23 mouse cellular contexts compared by ENCODE assay signal in the genomic region with DNA sequence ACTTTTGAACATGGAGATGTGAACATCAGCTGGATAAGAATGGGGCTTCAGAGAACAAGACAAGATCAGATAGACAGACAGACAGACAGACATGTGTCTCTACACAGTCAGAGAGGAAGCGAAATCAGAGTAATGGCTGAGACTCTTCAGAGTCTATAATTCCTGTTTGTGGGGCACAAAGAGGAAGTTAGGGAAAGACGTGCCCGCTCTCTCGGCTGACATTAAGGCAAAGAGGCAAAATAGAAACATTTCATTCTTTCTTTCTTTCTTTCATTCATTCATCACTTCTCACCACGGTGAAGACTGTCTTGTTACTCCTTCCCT. TPM values are rescaled to one million over a fixed set of nuclear protein-coding genes. Genes with fewer than 3 reads are reported as not detected.
DNase-seq lines count a peak whose midpoint lies in the region; ATAC-seq and TF ChIP-seq lines count a peak whose summit lies in the region.
"Had no signal": no experiment of that assay in that cellular context is flagged by ENCODE, and none has a peak within 500 bp of the region (broad histone marks: within the 10 kb centered on the region; RNA-seq: fewer than 3 reads in every experiment).

No protein-coding gene starts in this region.

- 88% methylated on average over 5 of the region's 5 CpGs for WGBS in kidney, adult 2 months

- ATAC-seq in megakaryocyte, adult 5-6 weeks (ENCODE audit: poor library complexity, severe bottlenecking) = peak; percentile 46
- ATAC-seq: intestine, embryonic 16.5 days; midbrain, embryonic 15.5 days had no signal

- H3K27me3 ChIP-seq in kidney, adult 2 months (replicated peaks; ENCODE audit: control insufficient read depth, insufficient read depth, low read length) = no peaks in the 10 kb centered on the region
- H3K27me3 ChIP-seq: embryonic facial prominence, embryonic 15.5 days; limb, embryonic 12.5 days; liver, embryonic 15.5 days; midbrain, embryonic 15.5 days had no signal

- peak overlapping the region; percentile 19; the same call in 1 of the 2 replicates for H3K27ac ChIP-seq in kidney, adult 2 months (ENCODE audit: insufficient read depth, low read depth, low read length)
- H3K27ac ChIP-seq: embryonic facial prominence, embryonic 15.5 days; forebrain, embryonic 10.5 days; hindbrain, embryonic 14.5 days; kidney, postnatal 0 days; left cerebral cortex, adult 2 months; limb, embryonic 12.5 days; liver, embryonic 15.5 days; midbrain, embryonic 15.5 days had no signal

- peaks cover 3% of the 10 kb centered on the region; the same call in 1 of the 2 replicates for H3K4me1 ChIP-seq in kidney, adult 2 months (ENCODE audit: control insufficient read depth, insufficient read depth, low read length)
- H3K4me1 ChIP-seq: limb, embryonic 12.5 days had no signal

- TF ChIP-seq POLR2A in kidney, adult 2 months (IDR thresholded peaks at IDR 0.05; ENCODE audit: low read depth, low read length) = no peak

- TF ChIP-seq CTCF in kidney, adult 2 months (conservative IDR thresholded peaks at IDR 0.05; ENCODE audit: insufficient read depth, insufficient read length, low read depth, low read length) = no peak

- H3K4me3 ChIP-seq in kidney, adult 2 months (ENCODE audit: insufficient read depth, low read depth, low read length) = no peak overlapping the region
- H3K4me3 ChIP-seq: embryonic facial prominence, embryonic 15.5 days; forebrain, embryonic 10.5 days; left cerebral cortex, adult 2 months; limb, embryonic 12.5 days; liver, embryonic 15.5 days; midbrain, embryonic 15.5 days had no signal

- H3K36me3 ChIP-seq in kidney, adult 2 months (ENCODE audit: control insufficient read depth, insufficient read depth, low read length) = no peaks in the 10 kb centered on the region
- H3K36me3 ChIP-seq: embryonic facial prominence, embryonic 15.5 days; limb, embryonic 12.5 days; liver, embryonic 15.5 days; midbrain, embryonic 15.5 days had no signal

- no peak for DNase-seq in kidney, adult 2 months
- no peak for DNase-seq in kidney, postnatal 4 days
- peak; percentile 28 for DNase-seq in 416B (ENCODE audit: low read depth)
- DNase-seq in brain, adult 2 months (ENCODE audit: low read depth, low spot score) = peak; percentile 18
- no peak for DNase-seq in kidney, adult 18-20 months
- no peak for DNase-seq in cerebellum, adult 11 months
- DNase-seq: cerebellum, adult 8-10 months; embryo, embryonic 11 days; gastrocnemius, postnatal 14 days; heart, postnatal 14 days; right cerebral cortex, adult 18-20 months; spleen, adult 18-20 months; thymus, postnatal 36 days had no signal

RNA-seq across cellular contexts. Expression of a gene that starts 4.4 kb away (rescaled TPM):
- polyA plus RNA-seq in kidney, adult 2 months (2012; rRNA removed) = 15.8 and 19.1 TPM in 2 replicates
- 43.5 and 46.9 TPM in 2 replicates for total RNA-seq in megakaryocyte, adult 5-6 weeks (2015)
- 73.9 and 77.0 TPM in 2 replicates for total RNA-seq in megakaryocyte, adult 5-6 weeks (2017)

RNA-seq across cellular contexts. Expression of a gene that starts 48.4 kb away (rescaled TPM):
- 71.7 and 83.4 TPM in 2 replicates for polyA plus RNA-seq in kidney, adult 2 months (2012; rRNA removed)
- total RNA-seq in megakaryocyte, adult 5-6 weeks (2015) = 265 and 275 TPM in 2 replicates
- 136 and 156 TPM in 2 replicates for total RNA-seq in megakaryocyte, adult 5-6 weeks (2017)

RNA-seq across cellular contexts. Expression of a gene that starts 52.9 kb away (rescaled TPM):
- 401 and 498 TPM in 2 replicates for polyA plus RNA-seq in kidney, adult 2 months (2012; rRNA removed)
- 44.1 and 46.5 TPM in 2 replicates for total RNA-seq in megakaryocyte, adult 5-6 weeks (2015)
- total RNA-seq in megakaryocyte, adult 5-6 weeks (2017) = 34.7 and 41.9 TPM in 2 replicates

Comparison
In these comparisons a context has a peak if more than half of its experiments do, and no peak if none do; other contexts are left out.
1. DNase-seq: peak in 416B (single experiment) and brain, adult 2 months (single experiment); none in kidney, adult 2 months (single experiment), kidney, postnatal 4 days (0 of 2), kidney, adult 18-20 months (single experiment) and cerebellum, adult 11 months (single experiment).